Mouse (Mus musculus): ENCODE data around the gene Rtp3. TPM values are rescaled to one million over a fixed set of nuclear protein-coding genes. Genes with fewer than 3 reads are reported as not detected.

The Rtp3 gene
- not detected for polyA plus RNA-seq (2012; fragmentation: generic; extraction: Trizol)

DNA sequence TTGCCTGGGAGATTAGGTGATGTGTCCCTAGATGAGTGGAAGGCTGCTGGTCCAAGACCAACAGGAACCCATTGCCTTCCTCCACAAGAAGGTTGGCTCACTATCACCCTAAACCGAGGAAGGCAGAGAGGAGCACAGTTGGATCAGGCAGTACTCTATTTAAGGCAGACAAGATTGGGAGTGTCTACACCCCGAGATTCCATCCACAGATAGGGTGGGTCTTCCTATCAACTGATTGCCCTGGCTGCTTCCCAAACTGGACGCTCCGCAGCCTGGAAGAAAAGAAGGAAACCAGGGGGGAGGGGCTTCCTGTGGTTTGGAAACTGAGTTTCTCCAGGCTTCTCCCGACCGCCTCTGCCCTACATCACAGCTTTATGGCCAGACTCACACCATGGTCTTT is at the start of gene Rtp3:
Gene Rtp3, minus strand, starts transcription at position 380 of the 400 bp plus-strand sequence.

DNA sequence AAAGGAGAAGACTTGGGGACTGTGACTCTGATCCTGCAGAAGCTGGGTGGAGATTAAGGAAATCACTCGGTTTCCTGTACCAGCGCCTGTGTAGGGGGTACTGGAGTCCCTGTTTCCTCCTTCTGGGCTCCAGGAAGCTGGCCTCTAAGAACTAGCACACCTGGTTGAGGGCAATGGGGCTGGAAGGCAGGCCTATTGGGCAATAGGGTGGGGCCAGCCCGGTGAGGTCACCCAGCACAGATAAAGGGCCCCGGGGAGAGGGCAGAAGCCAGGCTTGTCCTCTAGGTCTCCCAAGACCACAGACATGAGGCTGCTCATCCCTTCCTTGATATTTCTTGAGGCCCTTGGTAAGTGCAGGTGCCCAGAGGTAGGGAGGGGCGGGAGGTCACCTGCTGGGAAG is 28.6 kb upstream of the Rtp3 start, which contains the start of gene Ltf:
Gene Ltf, plus strand, starts transcription at position 250 of the 400 bp plus-strand sequence.

DNA sequence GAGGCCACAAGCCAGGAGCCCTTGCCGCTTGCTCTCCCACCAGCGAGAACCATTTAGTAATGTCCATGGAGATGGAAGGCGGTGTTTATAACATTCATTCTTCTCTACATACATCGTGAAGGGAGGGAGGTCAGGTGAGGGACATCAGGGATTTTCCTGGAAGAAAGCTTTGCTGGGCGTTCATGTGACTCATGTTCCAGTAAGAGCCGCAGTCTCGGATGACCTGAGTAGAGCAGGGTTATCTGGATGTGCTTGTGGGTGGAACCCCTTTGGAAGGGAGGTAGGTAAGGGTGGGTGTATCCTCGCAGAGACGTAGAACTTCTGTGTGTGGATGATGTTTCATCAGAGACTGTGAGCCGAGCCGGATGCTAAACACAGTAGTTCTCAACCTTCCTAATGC is 39.0 kb downstream of the Rtp3 start, which contains the start of gene Lrrc2:
Gene Lrrc2, plus strand, starts transcription at position 149 of the 400 bp plus-strand sequence.

DNA sequence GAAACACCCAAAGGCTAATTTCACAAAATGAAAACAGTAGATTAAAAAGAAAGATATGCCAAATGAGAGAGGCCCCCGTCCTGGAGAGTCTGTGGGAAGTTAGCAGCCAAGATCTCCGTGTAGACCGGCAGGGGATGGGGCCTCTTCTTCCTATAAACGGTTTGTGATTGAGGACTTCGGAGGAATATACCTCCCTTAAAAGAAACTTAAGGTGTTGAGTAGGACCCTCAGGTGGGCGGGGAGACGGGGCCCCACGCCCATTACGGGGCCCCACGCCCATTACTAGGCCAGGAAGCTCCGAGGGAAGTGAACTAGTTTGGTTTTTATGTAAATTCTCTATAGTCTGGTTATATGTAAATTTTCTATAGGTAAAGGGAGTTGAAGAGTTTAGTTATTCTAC is 44.5 kb downstream of the Rtp3 start, which contains the start of gene Tdgf1:
Gene Tdgf1, minus strand, starts transcription at position 233 of the 400 bp plus-strand sequence.

Other genes starting within 250 kb of the Rtp3 start
- not detected for gene Myl3, start 248.7 kb downstream of the Rtp3 start, polyA plus RNA-seq (2012; fragmentation: generic; extraction: Trizol)
- gene Pth1r, start 243.4 kb downstream of the Rtp3 start, polyA plus RNA-seq (2012; fragmentation: generic; extraction: Trizol): under 1 TPM; 0.26 to 0.63 TPM
- gene Prss42, start 192.4 kb downstream of the Rtp3 start, polyA plus RNA-seq (2012; fragmentation: generic; extraction: Trizol): not detected
- not detected for gene Prss44, start 176.6 kb downstream of the Rtp3 start, polyA plus RNA-seq (2012; fragmentation: generic; extraction: Trizol)
- gene Prss43, start 163.9 kb downstream of the Rtp3 start, polyA plus RNA-seq (2012; fragmentation: generic; extraction: Trizol): not detected
- gene Prss45, start 156.0 kb downstream of the Rtp3 start, polyA plus RNA-seq (2012; fragmentation: generic; extraction: Trizol): not detected
- gene Prss46, start 146.1 kb downstream of the Rtp3 start, polyA plus RNA-seq (2012; fragmentation: generic; extraction: Trizol): not detected
- gene Prss50, start 132.6 kb downstream of the Rtp3 start, polyA plus RNA-seq (2012; fragmentation: generic; extraction: Trizol): not detected
- gene Als2cl, start 110.7 kb downstream of the Rtp3 start, polyA plus RNA-seq (2012; fragmentation: generic; extraction: Trizol): under 1 TPM; 0.05 to 0.12 TPM
- not detected for gene Tmie, start 110.5 kb downstream of the Rtp3 start, polyA plus RNA-seq (2012; fragmentation: generic; extraction: Trizol)
- not detected for gene Fam240a, start 73.7 kb downstream of the Rtp3 start, polyA plus RNA-seq (2012; fragmentation: generic; extraction: Trizol)
- gene Tdgf1, start 44.4 kb downstream of the Rtp3 start, polyA plus RNA-seq (2012; fragmentation: generic; extraction: Trizol): not detected
- not detected for gene Lrrc2, start 39.0 kb downstream of the Rtp3 start, polyA plus RNA-seq (2012; fragmentation: generic; extraction: Trizol)
- gene Ltf, start 28.7 kb upstream of the Rtp3 start, polyA plus RNA-seq (2012; fragmentation: generic; extraction: Trizol): not detected
- under 1 TPM in 1 of 2 experiments, not detected in 1; 0.01 TPM for gene Ccrl2, start 66.9 kb upstream of the Rtp3 start, polyA plus RNA-seq (2012; fragmentation: generic; extraction: Trizol)
- gene Lrrfip2, start 127.0 kb upstream of the Rtp3 start, polyA plus RNA-seq (2012; fragmentation: generic; extraction: Trizol): 10 to 100 TPM in 1 of 2 experiments, 1 to 10 TPM in 1; 4.8 to 14.5 TPM

Measured in C3H10T1/2 (cell line).